Mouse (Mus musculus) megakaryocyte, embryonic 14.5 days (primary cell): Measurements from ENCODE around the gene Sycp1.

Source experiments
- FLI1 ChIP-seq: IDR thresholded peaks from 2 replicates; pipeline ENCODE4 v1.6.1; 2012; ENCODE audit warnings: low read length, inconsistent platforms, mixed read lengths
- GATA1 ChIP-seq: IDR thresholded peaks from 3 replicates; pipeline ENCODE4 v1.6.1; 2012; ENCODE audit warnings: mixed read lengths, low read length, inconsistent platforms, borderline replicate concordance

DNA sequence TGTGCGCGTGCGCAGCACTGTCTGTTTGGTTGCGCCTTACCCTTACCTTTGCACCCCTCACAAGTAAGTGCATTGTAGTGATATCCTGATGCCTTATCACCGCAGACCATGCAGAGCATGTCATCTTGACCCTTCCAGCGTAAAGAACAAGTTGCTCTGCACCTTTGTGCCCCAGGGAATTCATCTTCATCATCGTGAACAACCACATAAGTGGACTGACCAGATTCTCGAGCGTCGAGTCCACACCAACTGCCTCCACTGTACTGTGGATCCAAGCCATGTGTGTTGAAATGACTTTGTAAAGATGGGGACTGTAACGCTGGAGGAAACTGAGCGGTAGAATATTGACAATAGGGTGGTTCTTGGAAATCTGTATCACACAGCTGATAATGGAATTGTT is 18.6 kb upstream of the Sycp1 start:
- no peak for TF ChIP-seq FLI1
- no peak for TF ChIP-seq GATA1
